Mouse (Mus musculus) kidney, adult 2 months (tissue): ENCODE data around the gene Fam107b.

Source experiments
- CTCF ChIP-seq: fragments of 200-500 bp; conservative IDR thresholded peaks from 2 replicates; pipeline ENCODE4 v1.5.1; 2011; ENCODE audit warnings: low read depth, mild to moderate bottlenecking, control low read depth, low read length, moderate library complexity, mixed read lengths; ENCODE audit not compliant: insufficient read depth, insufficient read length
- POLR2A ChIP-seq: fragments of 200-500 bp; IDR thresholded peaks from one replicate; pipeline ENCODE4 v1.6.1; 2011; ENCODE audit warnings: low read depth, low read length, control low read depth

GRCm38 (mm10) chr2:3621568-3621967, 51.3 kb downstream of the Fam107b start:
- TF ChIP-seq POLR2A, result no peak
- TF ChIP-seq CTCF, result no peak
